Mouse (Mus musculus): ENCODE results near the gene Ninl.

- no peak for TF ChIP-seq CTCF (IDR thresholded peaks at IDR 0.05)
- TF ChIP-seq POLR2A (IDR thresholded peaks at IDR 0.05; ENCODE audit: insufficient read depth, low read depth, low read length): no peak
- no peak for TF ChIP-seq EP300 (IDR thresholded peaks at IDR 0.05; ENCODE audit: insufficient read depth, low read depth, low read length)
These were observed 60.4 kb downstream of the Ninl start for GRCm38 (mm10) chr2:150978791-150979190.
